Mouse (Mus musculus): ENCODE data around the gene Slc2a1. TPM values are rescaled to one million over a fixed set of nuclear protein-coding genes. Genes with fewer than 3 reads are reported as not detected.
A peak's percentile ranks its signal among the peaks of the same experiment; 100 is the strongest.

Gene Slc2a1
- polyA plus RNA-seq, 1 experiment from 2014 or later, result 158 TPM

DNA sequence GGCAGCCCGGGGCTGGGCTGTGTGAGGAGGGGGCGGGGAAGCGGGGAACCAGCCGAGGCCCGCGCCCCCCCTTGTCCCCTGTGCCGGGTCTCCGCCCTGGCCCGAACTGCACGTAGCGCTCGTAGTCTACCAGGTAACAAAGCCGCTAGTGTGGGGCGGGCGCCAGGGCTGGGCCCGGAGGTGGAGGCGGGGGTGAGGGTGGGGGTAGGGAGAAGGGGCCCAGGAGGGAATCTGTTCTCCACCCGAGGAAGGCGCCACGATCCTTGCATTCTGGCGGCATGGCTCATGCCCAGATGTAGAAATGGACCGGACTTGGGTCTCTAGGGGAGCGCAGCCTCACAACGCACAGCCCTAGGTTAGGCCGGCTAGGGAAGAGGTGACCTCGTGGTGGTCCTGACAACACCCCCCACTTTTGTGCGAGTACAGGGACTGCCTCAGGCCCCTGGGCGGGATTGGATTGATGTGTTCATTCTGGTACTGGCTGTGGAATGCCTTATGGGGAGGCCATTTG lies 35.5 kb upstream of the Slc2a1 start:
- ATAC-seq (ENCODE audit: low FRiP score) (peak; percentile 62), DNase-seq (ENCODE audit: low spot score, missing footprints) (peak; percentile 93)
- H3K36me3 ChIP-seq (ENCODE audit: control insufficient read depth, insufficient read depth, low read length), result no peaks in the 10 kb centered on the region
- WGBS, result under 1% methylated on average over 25 of the region's 28 CpGs
- peak overlapping the region; percentile 59; the same call in 1 of the 2 replicates for H3K9ac ChIP-seq (ENCODE audit: low read length)
- H3K9me3 ChIP-seq (ENCODE audit: control insufficient read depth, low read length), result no peaks in the 10 kb centered on the region
- peak overlapping the region; percentile 45 for H3K4me2 ChIP-seq
- 0 out of 2 replicates have a peak overlapping the region, but pooled peaks have one; percentile 1 for H3K4me3 ChIP-seq (ENCODE audit: low read depth, low read length)
- no peaks in the 10 kb centered on the region for H3K27me3 ChIP-seq (ENCODE audit: control insufficient read depth, insufficient read depth, low read length)
- H3K4me1 ChIP-seq (ENCODE audit: control insufficient read depth, insufficient read depth, low read length), result peaks cover 42% of the 10 kb centered on the region
- H3K27ac ChIP-seq (ENCODE audit: low read depth, low read length), result peak overlapping the region; percentile 74

- no peak overlapping the region for H3K4me3 ChIP-seq (ENCODE audit: low read depth, low read length)
- peaks cover 42% of the 10 kb centered on the region for H3K4me1 ChIP-seq (ENCODE audit: control insufficient read depth, insufficient read depth, low read length)
- H3K4me2 ChIP-seq, result no peak overlapping the region; the same call in 1 of the 2 replicates
- H3K9ac ChIP-seq (ENCODE audit: low read length), result no peak overlapping the region
- H3K27me3 ChIP-seq (ENCODE audit: control insufficient read depth, insufficient read depth, low read length), result no peaks in the 10 kb centered on the region
- H3K36me3 ChIP-seq (ENCODE audit: control insufficient read depth, insufficient read depth, low read length), result no peaks in the 10 kb centered on the region
- no peaks in the 10 kb centered on the region for H3K9me3 ChIP-seq (ENCODE audit: control insufficient read depth, low read length)
- peak; percentile 4; the same call in 1 of the 2 replicates for ATAC-seq (ENCODE audit: low FRiP score)
- no peak for DNase-seq (ENCODE audit: low spot score, missing footprints)
- WGBS, result 6% methylated on average over 2 of the region's 2 CpGs
- H3K27ac ChIP-seq (ENCODE audit: low read depth, low read length), result no peak overlapping the region
Measured at GRCm38 (mm10) chr4:119073626-119074025, 34.9 kb upstream of the Slc2a1 start.

GRCm38 (mm10) chr4:119074596-119074995 lies 33.9 kb upstream of the Slc2a1 start:
- no peaks in the 10 kb centered on the region for H3K27me3 ChIP-seq (ENCODE audit: control insufficient read depth, insufficient read depth, low read length)
- no peak overlapping the region for H3K4me2 ChIP-seq
- DNase-seq (ENCODE audit: low spot score, missing footprints), result peak; percentile 86
- peaks cover 42% of the 10 kb centered on the region for H3K4me1 ChIP-seq (ENCODE audit: control insufficient read depth, insufficient read depth, low read length)
- H3K9ac ChIP-seq (ENCODE audit: low read length), result no peak overlapping the region
- WGBS, result 18% methylated on average over 6 of the region's 6 CpGs
- no peak overlapping the region for H3K27ac ChIP-seq (ENCODE audit: low read depth, low read length)
- no peaks in the 10 kb centered on the region for H3K9me3 ChIP-seq (ENCODE audit: control insufficient read depth, low read length)
- no peak overlapping the region for H3K4me3 ChIP-seq (ENCODE audit: low read depth, low read length)
- H3K36me3 ChIP-seq (ENCODE audit: control insufficient read depth, insufficient read depth, low read length), result no peaks in the 10 kb centered on the region
- no peak for ATAC-seq (ENCODE audit: low FRiP score)

DNA sequence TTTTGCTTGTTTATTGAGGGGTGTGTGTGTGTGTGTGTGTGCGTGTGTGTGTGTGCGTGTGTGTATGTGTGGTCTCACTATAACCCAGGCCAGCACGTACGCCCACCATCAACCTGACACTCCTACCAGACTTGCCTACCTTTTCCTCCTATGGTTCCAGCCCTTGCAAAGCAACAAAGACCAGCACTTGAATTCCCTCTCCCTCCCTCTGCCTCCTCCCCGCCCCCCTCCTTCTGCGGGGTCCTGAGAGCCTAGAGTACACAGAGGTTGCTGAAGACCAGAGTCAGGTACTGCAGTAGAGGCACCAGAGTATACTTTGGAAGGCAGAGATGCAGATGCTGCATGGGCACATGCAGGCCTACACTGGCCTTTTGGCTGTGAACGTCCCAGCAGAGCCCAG lies 33.2 kb upstream of the Slc2a1 start:
- Histone ChIP-seq H3K36me3 (ENCODE audit: control insufficient read depth, insufficient read depth, low read length) (no peaks in the 10 kb centered on the region), H3K4me2 (no peak overlapping the region), H3K9ac (ENCODE audit: low read length) (no peak overlapping the region), H3K9me3 (ENCODE audit: control insufficient read depth, low read length) (no peaks in the 10 kb centered on the region), H3K4me3 (ENCODE audit: low read depth, low read length) (no peak overlapping the region), H3K27me3 (ENCODE audit: control insufficient read depth, insufficient read depth, low read length) (no peaks in the 10 kb centered on the region), H3K27ac (ENCODE audit: low read depth, low read length) (no peak overlapping the region), H3K4me1 (ENCODE audit: control insufficient read depth, insufficient read depth, low read length) (peaks cover 36% of the 10 kb centered on the region)
- 33% methylated on average over 7 of the region's 7 CpGs for WGBS
- ATAC-seq (ENCODE audit: low FRiP score), result no peak
- DNase-seq (ENCODE audit: low spot score, missing footprints), result no peak

- Histone ChIP-seq H3K27ac (ENCODE audit: low read depth, low read length) (no peak overlapping the region), H3K9ac (ENCODE audit: low read length) (no peak overlapping the region), H3K27me3 (ENCODE audit: control insufficient read depth, insufficient read depth, low read length) (no peaks in the 10 kb centered on the region), H3K4me3 (ENCODE audit: low read depth, low read length) (no peak overlapping the region), H3K4me2 (no peak overlapping the region), H3K36me3 (ENCODE audit: control insufficient read depth, insufficient read depth, low read length) (no peaks in the 10 kb centered on the region), H3K9me3 (ENCODE audit: control insufficient read depth, low read length) (no peaks in the 10 kb centered on the region), H3K4me1 (ENCODE audit: control insufficient read depth, insufficient read depth, low read length) (peaks cover 26% of the 10 kb centered on the region)
- WGBS, result 86% methylated on average over 11 of the region's 11 CpGs
- no peak for ATAC-seq (ENCODE audit: low FRiP score)
- DNase-seq (ENCODE audit: low spot score, missing footprints), result no peak
Measured at GRCm38 (mm10) chr4:119076336-119076735, 32.2 kb upstream of the Slc2a1 start.

DNA sequence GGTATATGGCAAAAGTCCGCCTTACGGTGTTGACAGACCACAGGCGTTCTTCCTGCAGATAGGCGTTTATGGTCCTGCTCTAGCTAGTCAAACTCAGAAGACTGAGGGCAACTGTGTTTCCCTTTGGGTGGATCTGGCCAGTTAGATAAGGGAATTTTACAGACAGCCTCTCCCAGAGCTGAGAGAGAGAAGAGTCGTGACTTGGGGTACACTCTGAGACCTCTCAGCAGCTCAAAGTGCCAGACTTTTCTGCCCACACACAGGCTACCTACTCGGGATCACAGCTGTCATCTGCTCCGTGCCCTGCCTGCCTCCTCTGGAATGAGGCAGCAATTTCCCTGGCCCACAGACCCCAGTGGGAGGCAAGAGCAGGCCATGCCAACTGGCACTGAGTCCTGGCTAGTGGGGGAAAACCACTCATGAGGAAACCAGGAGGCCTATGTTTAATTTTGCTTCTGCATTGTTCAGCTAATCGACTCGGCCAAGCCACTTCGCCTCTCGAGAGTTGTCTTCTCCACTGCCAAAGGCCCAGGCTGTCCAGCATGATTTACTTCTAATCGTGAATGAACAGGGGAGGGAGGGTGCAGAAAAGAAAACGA lies 31.3 kb upstream of the Slc2a1 start:
- Histone ChIP-seq H3K4me1 (ENCODE audit: control insufficient read depth, insufficient read depth, low read length) (peaks cover 18% of the 10 kb centered on the region), H3K4me2 (no peak overlapping the region), H3K27me3 (ENCODE audit: control insufficient read depth, insufficient read depth, low read length) (no peaks in the 10 kb centered on the region), H3K9me3 (ENCODE audit: control insufficient read depth, low read length) (no peaks in the 10 kb centered on the region), H3K9ac (ENCODE audit: low read length) (no peak overlapping the region), H3K4me3 (ENCODE audit: low read depth, low read length) (no peak overlapping the region), H3K36me3 (ENCODE audit: control insufficient read depth, insufficient read depth, low read length) (no peaks in the 10 kb centered on the region), H3K27ac (ENCODE audit: low read depth, low read length) (no peak overlapping the region)
- DNase-seq (ENCODE audit: low spot score, missing footprints) (no peak), ATAC-seq (ENCODE audit: low FRiP score) (no peak)
- WGBS, result 68% methylated on average over 13 of the region's 13 CpGs

- H3K9me3 ChIP-seq (ENCODE audit: control insufficient read depth, low read length), result no peaks in the 10 kb centered on the region
- no peaks in the 10 kb centered on the region for H3K27me3 ChIP-seq (ENCODE audit: control insufficient read depth, insufficient read depth, low read length)
- no peak for DNase-seq (ENCODE audit: low spot score, missing footprints)
- no peak overlapping the region for H3K27ac ChIP-seq (ENCODE audit: low read depth, low read length)
- WGBS, result 91% methylated on average over 6 of the region's 6 CpGs
- no peak overlapping the region for H3K4me3 ChIP-seq (ENCODE audit: low read depth, low read length)
- H3K4me2 ChIP-seq, result no peak overlapping the region
- ATAC-seq (ENCODE audit: low FRiP score), result no peak
- no peaks in the 10 kb centered on the region for H3K4me1 ChIP-seq (ENCODE audit: control insufficient read depth, insufficient read depth, low read length)
- H3K36me3 ChIP-seq (ENCODE audit: control insufficient read depth, insufficient read depth, low read length), result no peaks in the 10 kb centered on the region
- no peak overlapping the region for H3K9ac ChIP-seq (ENCODE audit: low read length)
Measured at GRCm38 (mm10) chr4:119079928-119080327, 28.6 kb upstream of the Slc2a1 start.

DNA sequence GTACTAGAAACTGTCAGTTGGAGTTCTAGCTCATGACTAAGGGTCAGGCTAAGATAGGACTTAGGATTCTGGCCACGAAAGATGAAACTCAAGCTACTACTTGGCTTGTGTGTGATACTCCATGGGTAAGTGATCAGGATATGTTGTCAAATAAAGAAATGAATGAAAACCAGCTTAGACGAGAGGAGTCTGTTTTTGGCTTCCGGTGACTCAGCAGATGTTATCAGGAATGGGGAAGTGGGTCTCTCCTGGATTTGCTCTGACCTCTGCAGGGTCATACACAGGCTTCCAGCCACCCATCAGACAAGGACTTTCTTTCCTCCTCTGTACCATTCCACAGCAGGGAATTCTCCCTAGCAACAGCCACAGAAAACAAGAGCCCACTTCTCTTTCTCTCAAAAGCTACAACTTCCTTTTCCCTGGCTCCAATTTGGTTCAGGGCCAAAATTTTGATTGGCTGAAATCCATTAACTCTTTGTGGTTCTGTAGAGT lies 25.7 kb upstream of the Slc2a1 start:
- peak; percentile 53 for DNase-seq (ENCODE audit: low spot score, missing footprints)
- WGBS, result 86% methylated on average over 3 of the region's 3 CpGs
- Histone ChIP-seq H3K36me3 (ENCODE audit: control insufficient read depth, insufficient read depth, low read length) (no peaks in the 10 kb centered on the region; the same call in 1 of the 2 replicates), H3K9ac (ENCODE audit: low read length) (no peak overlapping the region), H3K9me3 (ENCODE audit: control insufficient read depth, low read length) (no peaks in the 10 kb centered on the region), H3K27ac (ENCODE audit: low read depth, low read length) (no peak overlapping the region), H3K4me3 (ENCODE audit: low read depth, low read length) (no peak overlapping the region), H3K4me2 (no peak overlapping the region), H3K4me1 (ENCODE audit: control insufficient read depth, insufficient read depth, low read length) (no peaks in the 10 kb centered on the region), H3K27me3 (ENCODE audit: control insufficient read depth, insufficient read depth, low read length) (no peaks in the 10 kb centered on the region)
- ATAC-seq (ENCODE audit: low FRiP score), result no peak

- ATAC-seq (ENCODE audit: low FRiP score), result no peak
- 65% methylated on average over 2 of the region's 2 CpGs for WGBS
- Histone ChIP-seq H3K9ac (ENCODE audit: low read length) (no peak overlapping the region), H3K4me1 (ENCODE audit: control insufficient read depth, insufficient read depth, low read length) (no peaks in the 10 kb centered on the region), H3K27me3 (ENCODE audit: control insufficient read depth, insufficient read depth, low read length) (no peaks in the 10 kb centered on the region), H3K9me3 (ENCODE audit: control insufficient read depth, low read length) (no peaks in the 10 kb centered on the region), H3K36me3 (ENCODE audit: control insufficient read depth, insufficient read depth, low read length) (no peaks in the 10 kb centered on the region; the same call in 1 of the 2 replicates), H3K4me3 (ENCODE audit: low read depth, low read length) (no peak overlapping the region), H3K27ac (ENCODE audit: low read depth, low read length) (no peak overlapping the region), H3K4me2 (no peak overlapping the region)
- no peak for DNase-seq (ENCODE audit: low spot score, missing footprints)
Measured at GRCm38 (mm10) chr4:119088424-119088823, 20.1 kb upstream of the Slc2a1 start.
